Mouse (Mus musculus) regulatory T cell (primary cell): ENCODE data around the gene Endog.
"Not testable (repeated sequence)": the region's sequence is repeated elsewhere in the genome, so short reads cannot be mapped to it uniquely, and the experiment has no call there.

ENCODE experiments used
- in situ Hi-C: fragments of 300-600 bp; cut with MboI, MseI; formaldehyde crosslinking; loops from one replicate; pipeline ENCODE4 v1.15.1; 2025; ENCODE audit warnings: high pct_unique_total_duplicates

Endog gene

GRCm38 (mm10) chr2:30171371-30171996 lies at the start of gene Endog:
TSS of gene Endog (plus strand) at chr2:30171493.
- in situ Hi-C loops, result loop anchor here (10.0 kb wide), 1 partner anchor 103 kb away; no protein-coding TSS in a partner anchor

- in situ Hi-C loops, result no loop called here
Observed at GRCm38 (mm10) chr2:30122766-30123165, 48.5 kb upstream of the Endog start.

GRCm38 (mm10) chr2:30123729-30124471 lies 47.4 kb upstream of the Endog start:
- in situ Hi-C loops, result no loop called here

GRCm38 (mm10) chr2:30124472-30125274 lies 46.6 kb upstream of the Endog start, which contains the start of gene Zer1:
TSS of gene Zer1 (minus strand) at chr2:30124585.
- in situ Hi-C loops, result no loop called here

GRCm38 (mm10) chr2:30128789-30129188 lies 42.5 kb upstream of the Endog start:
- in situ Hi-C loops, result no loop called here

GRCm38 (mm10) chr2:30130156-30130555 lies 41.1 kb upstream of the Endog start:
- in situ Hi-C loops, result no loop called here

- in situ Hi-C loops, result not testable (repeated sequence)
Observed at GRCm38 (mm10) chr2:30131240-30131639, 40.1 kb upstream of the Endog start.

GRCm38 (mm10) chr2:30132801-30133612 lies 38.3 kb upstream of the Endog start:
- in situ Hi-C loops, result no loop called here

GRCm38 (mm10) chr2:30133613-30134377 lies 37.5 kb upstream of the Endog start, which contains the start of gene Tbc1d13:
TSS of gene Tbc1d13 (plus strand) at chr2:30133746.
- in situ Hi-C loops, result no loop called here

- in situ Hi-C loops, result no loop called here
Observed at GRCm38 (mm10) chr2:30134378-30134711, 36.9 kb upstream of the Endog start.

GRCm38 (mm10) chr2:30134928-30135620 lies 36.2 kb upstream of the Endog start:
- in situ Hi-C loops, result no loop called here

GRCm38 (mm10) chr2:30136458-30136857 lies 34.8 kb upstream of the Endog start:
- in situ Hi-C loops, result no loop called here

- in situ Hi-C loops, result not testable (repeated sequence)
Observed at GRCm38 (mm10) chr2:30140021-30140420, 31.3 kb upstream of the Endog start.

- in situ Hi-C loops, result no loop called here
Observed at GRCm38 (mm10) chr2:30144436-30144835, 26.9 kb upstream of the Endog start.

- in situ Hi-C loops, result no loop called here
Observed at GRCm38 (mm10) chr2:30147466-30147865, 23.8 kb upstream of the Endog start.

- in situ Hi-C loops, result no loop called here
Observed at GRCm38 (mm10) chr2:30151840-30152239, 19.5 kb upstream of the Endog start.

GRCm38 (mm10) chr2:30152616-30153015 lies 18.7 kb upstream of the Endog start:
- in situ Hi-C loops, result no loop called here

GRCm38 (mm10) chr2:30159871-30160270 lies 11.4 kb upstream of the Endog start:
- in situ Hi-C loops, result loop anchor here (10.0 kb wide), 1 partner anchor 55 kb away; no protein-coding TSS in a partner anchor

GRCm38 (mm10) chr2:30161809-30162208 lies 9.5 kb upstream of the Endog start:
- in situ Hi-C loops, result loop anchor here (10.0 kb wide), 1 partner anchor 57 kb away; no protein-coding TSS in a partner anchor
